ENCODE assay signal across 11 mouse cellular contexts in the genomic region with DNA sequence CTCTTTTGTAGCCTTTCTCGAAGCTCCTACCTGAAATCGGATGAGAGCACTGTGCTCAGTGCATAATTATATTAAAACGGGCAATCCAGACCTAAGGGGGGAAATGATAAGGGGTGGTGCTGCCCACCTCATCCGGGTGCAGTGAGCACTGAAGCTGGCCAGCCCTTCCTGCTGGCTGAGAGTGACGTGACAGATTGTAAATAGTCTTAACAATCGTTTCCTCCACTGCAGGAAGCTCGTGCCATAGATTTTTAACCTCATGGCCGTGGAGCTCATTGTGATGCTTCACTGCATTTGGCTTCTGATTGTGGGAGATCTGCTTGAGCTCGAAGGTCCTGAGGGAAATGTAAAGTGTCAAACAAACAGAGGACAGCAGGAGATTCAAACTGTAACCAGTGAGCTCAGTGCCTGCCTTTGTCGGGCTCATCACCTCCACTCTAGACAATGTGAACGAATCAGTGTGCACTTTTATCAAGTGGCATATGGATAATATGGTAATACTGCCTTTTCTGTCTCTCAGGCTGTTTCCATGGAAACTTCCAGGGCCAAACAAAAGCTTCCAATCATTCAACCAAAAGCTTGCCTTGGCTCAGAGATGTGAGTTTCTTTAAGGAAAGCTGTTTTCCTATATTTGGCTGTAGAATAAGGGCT. TPM values are rescaled to one million over a fixed set of nuclear protein-coding genes. Genes with fewer than 3 reads are reported as not detected.
DNase-seq lines count a peak whose midpoint lies in the region; ATAC-seq and TF ChIP-seq lines count a peak whose summit lies in the region.
"Had no signal": no experiment of that assay in that cellular context is flagged by ENCODE, and none has a peak within 500 bp of the region (broad histone marks: within the 10 kb centered on the region; RNA-seq: fewer than 3 reads in every experiment).

No protein-coding gene starts in this region.

- no peak overlapping the region for H3K4me3 ChIP-seq in kidney, adult 2 months (ENCODE audit: insufficient read depth, low read depth, low read length)
- H3K4me3 ChIP-seq in forebrain, embryonic 15.5 days, result no peak overlapping the region
- H3K4me3 ChIP-seq in neural tube, embryonic 15.5 days (replicated peaks), result no peak overlapping the region
- H3K4me3 ChIP-seq: liver, embryonic 12.5 days had no signal

- no peak for TF ChIP-seq POLR2A in kidney, adult 2 months (IDR thresholded peaks at IDR 0.05; ENCODE audit: low read depth, low read length)

- no peak for TF ChIP-seq CTCF in kidney, adult 2 months (conservative IDR thresholded peaks at IDR 0.05; ENCODE audit: insufficient read depth, insufficient read length, low read depth, low read length)

- ATAC-seq in forebrain, embryonic 15.5 days (replicated peaks), result peak; percentile 87
- peak; percentile 63 for ATAC-seq in neural tube, embryonic 15.5 days (ENCODE audit: low FRiP score)
- ATAC-seq in activated CD4-positive, CD25-positive, alpha-beta regulatory T cell, adult 4 months, result no peak
- ATAC-seq: liver, embryonic 12.5 days had no signal

- DNase-seq in kidney, adult 2 months, result peak; percentile 46
- no peak for DNase-seq in kidney, adult 9 months
- DNase-seq in kidney, postnatal 36 days, result peak; percentile 20 to 22
- DNase-seq in B cell, adult 2 months, result no peak
- DNase-seq in cerebellum, postnatal 25 days, result no peak
- DNase-seq: gastrocnemius, postnatal 14 days; right cerebral cortex, postnatal 4 days had no signal

- H3K27me3 ChIP-seq in kidney, adult 2 months (replicated peaks; ENCODE audit: control insufficient read depth, insufficient read depth, low read length), result no peaks in the 10 kb centered on the region
- H3K27me3 ChIP-seq in forebrain, embryonic 15.5 days, result no peaks in the 10 kb centered on the region
- H3K27me3 ChIP-seq in neural tube, embryonic 15.5 days (replicated peaks), result no peaks in the 10 kb centered on the region
- H3K27me3 ChIP-seq: liver, embryonic 12.5 days had no signal

- no peaks in the 10 kb centered on the region for H3K9me3 ChIP-seq in forebrain, embryonic 15.5 days
- no peaks in the 10 kb centered on the region for H3K9me3 ChIP-seq in neural tube, embryonic 15.5 days (replicated peaks)
- H3K9me3 ChIP-seq: liver, embryonic 12.5 days had no signal

- H3K36me3 ChIP-seq in kidney, adult 2 months (ENCODE audit: control insufficient read depth, insufficient read depth, low read length), result 0 out of 2 replicates have a peak, but pooled peaks cover 1% of the 10 kb centered on the region
- H3K36me3 ChIP-seq in forebrain, embryonic 15.5 days, result peaks cover 23% of the 10 kb centered on the region; the same call in 1 of the 2 replicates
- H3K36me3 ChIP-seq in neural tube, embryonic 15.5 days, result peaks cover 43% of the 10 kb centered on the region

- H3K4me2 ChIP-seq in forebrain, embryonic 15.5 days (replicated peaks), result no peak overlapping the region
- no peak overlapping the region for H3K4me2 ChIP-seq in neural tube, embryonic 15.5 days
- H3K4me2 ChIP-seq: liver, embryonic 12.5 days had no signal

- H3K4me1 ChIP-seq in kidney, adult 2 months (ENCODE audit: control insufficient read depth, insufficient read depth, low read length), result no peaks in the 10 kb centered on the region
- peaks cover 40% of the 10 kb centered on the region for H3K4me1 ChIP-seq in forebrain, embryonic 15.5 days
- H3K4me1 ChIP-seq in neural tube, embryonic 15.5 days, result peaks cover 18% of the 10 kb centered on the region
- H3K4me1 ChIP-seq: liver, embryonic 12.5 days had no signal

- WGBS in kidney, adult 2 months, result 27% methylated on average over 11 of the region's 11 CpGs
- WGBS in forebrain, embryonic 15.5 days, result 15% methylated on average over 11 of the region's 11 CpGs
- 16% methylated on average over 11 of the region's 11 CpGs for WGBS in neural tube, embryonic 15.5 days

- 0 out of 2 replicates have a peak overlapping the region, but pooled peaks have one; percentile 16 for H3K27ac ChIP-seq in kidney, adult 2 months (ENCODE audit: insufficient read depth, low read depth, low read length)
- H3K27ac ChIP-seq in forebrain, embryonic 15.5 days (replicated peaks), result peak overlapping the region; percentile 89
- H3K27ac ChIP-seq in neural tube, embryonic 15.5 days (replicated peaks), result peak overlapping the region; percentile 39
- H3K27ac ChIP-seq: liver, embryonic 12.5 days had no signal

- 0 out of 2 replicates have a peak overlapping the region, but pooled peaks have one; percentile 6 for H3K9ac ChIP-seq in forebrain, embryonic 15.5 days (replicated peaks)
- H3K9ac ChIP-seq in neural tube, embryonic 15.5 days (replicated peaks), result no peak overlapping the region
- H3K9ac ChIP-seq: liver, embryonic 12.5 days had no signal

RNA-seq across cellular contexts. Expression of a gene that starts 13.0 kb away (rescaled TPM):
- polyA plus RNA-seq in kidney, adult 2 months (2012; rRNA removed), result 10.6 and 11.2 TPM in 2 replicates
- 71.7 and 75.5 TPM in 2 replicates for polyA plus RNA-seq in forebrain, embryonic 15.5 days (2015; fragmentation: Nextera tagmentation; extraction: Ambion mirVana)
- 52.2 and 57.6 TPM in 2 replicates for polyA plus RNA-seq in neural tube, embryonic 15.5 days (2015; fragmentation: Nextera tagmentation; extraction: Ambion mirVana)
- polyA plus RNA-seq in activated CD4-positive, CD25-positive, alpha-beta regulatory T cell, adult 4 months (2017; shearing (Covaris generic)), result 10 to 100 TPM; 32.1 to 36.8 TPM

RNA-seq across cellular contexts. Expression of a gene that starts 13.0 kb away (rescaled TPM):
- 28.9 and 31.5 TPM in 2 replicates for polyA plus RNA-seq in kidney, adult 2 months (2012; rRNA removed)
- 107 and 111 TPM in 2 replicates for polyA plus RNA-seq in forebrain, embryonic 15.5 days (2015; fragmentation: Nextera tagmentation; extraction: Ambion mirVana)
- polyA plus RNA-seq in neural tube, embryonic 15.5 days (2015; fragmentation: Nextera tagmentation; extraction: Ambion mirVana), result 74.2 and 80.5 TPM in 2 replicates
- polyA plus RNA-seq in activated CD4-positive, CD25-positive, alpha-beta regulatory T cell, adult 4 months (2017; shearing (Covaris generic)), result 100 to 1,000 TPM in 1 of 2 experiments, 10 to 100 TPM in 1; 54.6 to 103 TPM

Comparison
In these comparisons a context has a peak if more than half of its experiments do, and no peak if none do; other contexts are left out.
1. DNase-seq: peak in kidney, adult 2 months (single experiment) and kidney, postnatal 36 days (2 of 2); none in kidney, adult 9 months (single experiment), B cell, adult 2 months (0 of 2) and cerebellum, postnatal 25 days (0 of 2).
2. H3K27ac ChIP-seq: peak in every context shown above with its lines; median percentile 89 in forebrain, embryonic 15.5 days; 39 in neural tube, embryonic 15.5 days; 16 in kidney, adult 2 months.